Mouse (Mus musculus): Measurements from ENCODE around the gene Nudt17.

DNA sequence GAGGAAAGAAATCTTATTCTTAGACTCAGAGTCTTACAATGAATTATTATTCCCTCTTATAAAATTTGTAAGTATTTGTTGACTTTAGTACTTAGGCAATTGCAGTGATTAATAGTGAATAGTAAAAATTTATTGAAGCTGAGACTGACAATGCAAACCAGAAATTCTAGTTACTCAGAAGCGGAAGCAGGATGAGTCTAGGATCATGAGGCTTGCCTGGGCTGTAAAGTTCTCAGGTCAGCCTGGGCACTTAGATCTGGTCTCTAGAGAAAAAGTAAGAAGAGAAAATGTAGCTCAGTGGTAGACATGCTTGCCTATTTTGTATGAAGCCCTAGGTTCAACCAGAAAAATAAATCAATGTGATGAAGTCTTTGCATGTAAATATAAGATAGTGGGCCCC is 47.6 kb upstream of the Nudt17 start:
- TF ChIP-seq POLR2A (IDR thresholded peaks at IDR 0.05; ENCODE audit: insufficient read depth, low read depth, low read length) (no peak), CTCF (IDR thresholded peaks at IDR 0.05; ENCODE audit: insufficient read depth, low read depth, low read length) (no peak)

All from olfactory bulb, adult 2 months (tissue).